Mouse (Mus musculus) left cerebral cortex, postnatal 10 days (tissue): ENCODE measurements around the gene Dock9. TPM values are rescaled to one million over a fixed set of nuclear protein-coding genes. Genes with fewer than 3 reads are reported as not detected.

ENCODE experiments used
- DNase-seq, 2 experiments: peaks; one replicate each; pipeline ENCODE4 v3.0.0; 2021 to 2022; ENCODE audit warnings: low spot score in 2 of 2, mixed read lengths in 1 of 2; ENCODE audit errors: extremely low spot score in 1 of 2
- intact Hi-C: fragments of 180-260 bp; cut with DNase I; formaldehyde crosslinking; loops from one replicate; pipeline ENCODE4 v1.15.1; 2025
- total RNA-seq, 2 experiments: library from RNA; stranded (reverse); gene quantifications; 2 replicates each; pipeline ENCODE4 v1.2.3; 2021

Gene Dock9
- total RNA-seq, 2 experiments from 2014 or later, result 181 to 185 TPM

- no peak for DNase-seq
- intact Hi-C loops, result no loop called here
Observed at GRCm38 (mm10) chr14:121527201-121527600, 270.4 kb downstream of the Dock9 start.

- DNase-seq, result no peak
- intact Hi-C loops, result no loop called here
Observed at GRCm38 (mm10) chr14:121521709-121522108, 275.9 kb downstream of the Dock9 start.

GRCm38 (mm10) chr14:121516881-121517280 is 280.8 kb downstream of the Dock9 start:
- DNase-seq, result no peak
- intact Hi-C loops, result no loop called here

GRCm38 (mm10) chr14:121508929-121509328 is 288.7 kb downstream of the Dock9 start:
- DNase-seq, result no peak
- intact Hi-C loops, result no loop called here

- intact Hi-C loops, result no loop called here
- DNase-seq, result no peak
Observed at GRCm38 (mm10) chr14:121506336-121506735, 291.3 kb downstream of the Dock9 start.

- intact Hi-C loops, result no loop called here
- no peak for DNase-seq
Observed at GRCm38 (mm10) chr14:121505485-121505860, 292.2 kb downstream of the Dock9 start.

GRCm38 (mm10) chr14:121504781-121505484 is 292.7 kb downstream of the Dock9 start, which contains the start of gene Slc15a1:
Slc15a1 (minus strand) TSS chr14:121505252.
- DNase-seq, result no peak
- intact Hi-C loops, result no loop called here

- DNase-seq, result no peak
- intact Hi-C loops, result no loop called here
Observed at GRCm38 (mm10) chr14:121500577-121500976, 297.1 kb downstream of the Dock9 start.

- DNase-seq, result no peak
- intact Hi-C loops, result no loop called here
Observed at GRCm38 (mm10) chr14:121499769-121500168, 297.9 kb downstream of the Dock9 start.

- intact Hi-C loops, result no loop called here
- no peak for DNase-seq
Observed at GRCm38 (mm10) chr14:121497800-121498199, 299.8 kb downstream of the Dock9 start.

GRCm38 (mm10) chr14:121495741-121496140 is 301.9 kb downstream of the Dock9 start:
- DNase-seq, result no peak
- intact Hi-C loops, result no loop called here

- intact Hi-C loops, result no loop called here
Observed at GRCm38 (mm10) chr14:121495120-121495519, 302.5 kb downstream of the Dock9 start.

GRCm38 (mm10) chr14:121494238-121494637 is 303.4 kb downstream of the Dock9 start:
- no peak for DNase-seq
- intact Hi-C loops, result no loop called here

More at GRCm38 (mm10) chr14:121495120-121495519, 302.5 kb downstream of the Dock9 start:
- DNase-seq, result no peak

GRCm38 (mm10) chr14:121493712-121494111 is 303.9 kb downstream of the Dock9 start:
- DNase-seq, result no peak
- intact Hi-C loops, result no loop called here

- intact Hi-C loops, result no loop called here
- DNase-seq, result no peak
Observed at GRCm38 (mm10) chr14:121492328-121492727, 305.3 kb downstream of the Dock9 start.

Other genes starting within 250 kb of the Dock9 start
- 10 to 100 TPM; 27.3 to 30.3 TPM for gene Ubac2, start 80.8 kb upstream of the Dock9 start, total RNA-seq
- gene Gpr18, start 117.9 kb upstream of the Dock9 start, total RNA-seq, result not detected
- 1 to 10 TPM; 1.0 to 1.1 TPM for gene Gpr183, start 167.4 kb upstream of the Dock9 start, total RNA-seq
- gene Timm8a2, start 236.8 kb upstream of the Dock9 start, total RNA-seq, result under 1 TPM in 1 of 2 experiments, not detected in 1; 0.39 TPM